Mouse (Mus musculus): ENCODE results near the gene Snx21. TPM values are rescaled to one million over a fixed set of nuclear protein-coding genes. Genes with fewer than 3 reads are reported as not detected.
A peak's percentile ranks its signal among the peaks of the same experiment; 100 is the strongest.

Gene Snx21
- polyA plus RNA-seq, 1 experiment from 2014 or later = 46.6 TPM

DNA sequence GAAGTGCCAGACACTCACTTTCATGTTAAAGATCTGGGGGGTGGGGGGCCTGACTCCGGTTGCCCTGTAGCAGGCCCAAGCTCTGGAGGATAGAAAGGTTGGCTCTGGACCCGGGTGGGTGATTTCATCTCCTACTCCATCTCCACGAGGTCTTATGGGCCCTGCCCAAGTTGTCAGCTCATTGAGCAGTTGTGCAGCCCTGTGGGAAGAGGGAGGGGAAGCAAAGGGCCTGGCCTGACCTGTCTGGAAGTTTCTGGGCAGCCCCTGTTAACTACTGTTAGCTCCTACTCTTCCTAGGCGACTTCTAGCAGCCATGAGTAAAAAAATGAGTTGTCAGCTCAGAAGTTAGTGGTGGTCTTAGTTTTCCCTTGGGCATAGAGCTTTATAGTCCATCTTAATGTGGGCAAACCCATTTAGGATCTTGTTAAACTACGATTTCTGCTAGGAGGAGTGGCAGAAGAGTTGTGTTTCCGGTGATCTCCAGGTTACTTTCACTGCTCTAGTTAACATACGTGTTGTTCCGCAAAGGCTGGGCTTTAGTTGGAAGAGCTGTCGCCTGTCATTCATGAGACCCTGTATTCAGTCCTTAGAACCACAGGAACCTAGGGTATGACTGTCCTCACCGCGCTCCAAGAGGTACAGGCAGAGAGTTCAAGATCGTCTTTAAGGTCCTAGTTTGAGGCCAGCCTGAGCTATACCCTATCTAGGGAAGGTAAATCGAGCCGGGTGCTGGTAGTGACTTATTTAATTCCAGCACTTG is 12.2 kb upstream of the Snx21 start:
- WGBS = 78% methylated on average over 14 of the region's 14 CpGs
- no peaks in the 10 kb centered on the region for H3K9me3 ChIP-seq (replicated peaks)
- no peak for ATAC-seq (ENCODE audit: low FRiP score)

DNA sequence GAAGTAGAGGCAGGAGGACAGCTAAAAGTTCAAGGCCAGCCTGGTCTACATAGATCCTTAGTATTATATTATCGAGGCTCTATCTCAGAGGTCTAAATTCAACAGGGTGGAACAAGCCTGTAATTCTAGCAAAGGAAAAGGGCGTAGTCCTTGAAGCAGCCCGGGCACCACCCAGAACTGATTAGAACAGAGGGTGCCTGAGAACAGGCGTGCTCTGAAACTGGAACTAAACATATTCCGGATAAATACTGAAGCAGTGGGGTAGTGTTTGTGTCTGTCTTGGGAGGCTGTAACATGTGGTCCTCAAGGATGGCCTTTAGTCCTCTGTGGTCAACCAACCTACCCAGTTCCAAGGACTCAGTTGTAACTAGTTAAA is 11.6 kb upstream of the Snx21 start:
- Histone ChIP-seq H3K27me3 (replicated peaks) (no peaks in the 10 kb centered on the region; the same call in 1 of the 2 replicates), H3K9ac (replicated peaks) (no peak overlapping the region), H3K4me3 (replicated peaks) (no peak overlapping the region), H3K9me3 (replicated peaks) (no peaks in the 10 kb centered on the region), H3K4me1 (peaks cover 10% of the 10 kb centered on the region), H3K4me2 (no peak overlapping the region), H3K27ac (replicated peaks) (no peak overlapping the region), H3K36me3 (no peaks in the 10 kb centered on the region)
- 87% methylated on average over 5 of the region's 5 CpGs for WGBS
- ATAC-seq (ENCODE audit: low FRiP score) = no peak

More for the DNA sequence above, 12.2 kb upstream of the Snx21 start:
- H3K9ac ChIP-seq (replicated peaks) = no peak overlapping the region
- no peaks in the 10 kb centered on the region; the same call in 1 of the 2 replicates for H3K27me3 ChIP-seq (replicated peaks)
- H3K4me1 ChIP-seq = peaks cover 10% of the 10 kb centered on the region
- no peak overlapping the region for H3K4me3 ChIP-seq (replicated peaks)
- H3K27ac ChIP-seq (replicated peaks) = no peak overlapping the region
- no peak overlapping the region for H3K4me2 ChIP-seq
- 0 out of 2 replicates have a peak, but pooled peaks cover under 1% of the 10 kb centered on the region for H3K36me3 ChIP-seq

DNA sequence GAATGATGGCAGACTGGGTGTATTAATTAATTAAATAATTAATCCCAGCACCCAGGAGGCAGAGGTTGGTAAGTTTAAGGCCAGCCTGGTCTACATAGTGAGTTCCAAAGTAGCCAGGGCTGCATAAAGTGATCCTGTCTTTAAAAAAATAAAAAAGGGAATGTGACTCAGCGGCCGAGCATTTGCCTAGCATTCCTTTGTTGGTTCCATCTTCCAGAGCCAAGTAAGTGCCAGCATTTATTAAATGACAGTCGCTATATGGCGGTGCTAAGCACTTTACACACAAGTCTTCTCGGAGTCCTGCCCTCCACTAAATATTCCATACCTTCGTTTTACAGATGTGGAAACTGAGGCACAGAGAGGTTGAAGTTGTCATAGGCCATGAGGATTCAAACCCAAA is 9.5 kb upstream of the Snx21 start:
- Histone ChIP-seq H3K27ac (replicated peaks) (no peak overlapping the region), H3K4me3 (replicated peaks) (no peak overlapping the region), H3K27me3 (replicated peaks) (peaks cover 3% of the 10 kb centered on the region; the same call in 1 of the 2 replicates), H3K4me2 (no peak overlapping the region), H3K4me1 (no peaks in the 10 kb centered on the region), H3K9ac (replicated peaks) (no peak overlapping the region), H3K36me3 (no peaks in the 10 kb centered on the region), H3K9me3 (replicated peaks) (no peaks in the 10 kb centered on the region)
- no peak for ATAC-seq (ENCODE audit: low FRiP score)
- 89% methylated on average over 6 of the region's 6 CpGs for WGBS

DNA sequence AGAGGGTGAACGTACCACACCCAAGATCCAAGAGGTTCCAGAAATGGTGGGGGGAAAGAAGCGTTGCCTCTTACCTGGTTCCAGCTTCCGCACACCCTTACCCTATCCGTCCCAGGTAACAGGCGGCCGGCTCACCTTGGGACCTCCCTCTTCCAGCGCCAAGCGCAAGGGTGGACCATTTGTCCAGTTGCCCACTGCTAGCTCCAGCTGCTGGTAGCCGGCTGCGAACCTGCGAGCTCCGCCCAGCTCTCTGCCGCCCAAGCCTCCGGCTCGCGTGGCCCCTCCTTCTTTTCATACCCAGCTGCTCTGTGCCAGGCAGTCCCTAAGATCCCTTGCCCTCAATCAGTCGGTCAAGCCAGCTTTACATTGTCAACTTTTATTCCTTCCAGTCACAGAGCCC is 8.8 kb upstream of the Snx21 start:
- Histone ChIP-seq H3K4me3 (replicated peaks) (no peak overlapping the region), H3K9ac (replicated peaks) (no peak overlapping the region), H3K4me1 (no peaks in the 10 kb centered on the region), H3K4me2 (no peak overlapping the region), H3K27me3 (replicated peaks) (peaks cover 3% of the 10 kb centered on the region; the same call in 1 of the 2 replicates), H3K36me3 (no peaks in the 10 kb centered on the region), H3K9me3 (replicated peaks) (no peaks in the 10 kb centered on the region), H3K27ac (replicated peaks) (no peak overlapping the region)
- ATAC-seq (ENCODE audit: low FRiP score) = no peak
- WGBS = 67% methylated on average over 17 of the region's 17 CpGs

DNA sequence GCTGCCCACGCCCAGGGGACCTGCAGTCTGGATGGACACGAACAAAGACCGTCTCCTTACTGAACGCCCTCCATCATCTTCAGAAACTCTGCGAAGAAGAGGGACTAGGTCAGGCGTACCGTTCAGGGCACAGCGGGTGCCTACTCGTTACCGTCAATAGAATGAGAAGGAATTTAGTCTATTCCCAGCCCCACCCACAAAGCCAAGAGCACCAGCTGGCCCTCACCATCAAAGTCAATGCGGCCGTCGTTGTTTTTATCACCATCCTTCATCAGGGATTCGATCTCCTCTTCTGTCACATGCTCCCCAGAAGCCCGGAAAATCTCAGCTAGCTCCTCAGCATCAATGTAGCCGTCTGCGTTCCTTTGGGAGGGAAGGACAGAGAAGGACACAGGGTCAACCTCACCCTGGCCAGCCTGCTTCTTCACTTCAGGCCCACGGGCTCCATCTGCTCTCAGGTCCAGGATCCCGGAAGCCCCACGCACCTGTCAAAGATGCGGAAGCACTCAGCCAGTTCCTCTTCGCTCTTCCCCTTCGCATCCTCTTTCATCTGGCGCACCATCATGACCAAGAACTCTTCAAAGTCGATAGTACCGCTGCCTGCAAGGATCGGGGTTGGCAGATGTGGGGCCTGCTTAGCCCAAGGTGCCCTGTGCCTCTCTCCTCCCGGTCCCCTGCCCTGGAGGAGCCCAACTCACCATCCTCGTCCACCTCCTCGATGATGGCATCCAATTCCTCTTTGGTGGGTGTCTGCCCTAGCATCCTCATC is 8.2 kb upstream of the Snx21 start:
- Histone ChIP-seq H3K9me3 (replicated peaks) (no peaks in the 10 kb centered on the region), H3K9ac (replicated peaks) (no peak overlapping the region), H3K4me1 (no peaks in the 10 kb centered on the region), H3K36me3 (no peaks in the 10 kb centered on the region), H3K4me3 (replicated peaks) (no peak overlapping the region), H3K27ac (replicated peaks) (no peak overlapping the region), H3K4me2 (no peak overlapping the region), H3K27me3 (replicated peaks) (peaks cover 3% of the 10 kb centered on the region; the same call in 1 of the 2 replicates)
- no peak for ATAC-seq (ENCODE audit: low FRiP score)
- WGBS = 82% methylated on average over 30 of the region's 30 CpGs

DNA sequence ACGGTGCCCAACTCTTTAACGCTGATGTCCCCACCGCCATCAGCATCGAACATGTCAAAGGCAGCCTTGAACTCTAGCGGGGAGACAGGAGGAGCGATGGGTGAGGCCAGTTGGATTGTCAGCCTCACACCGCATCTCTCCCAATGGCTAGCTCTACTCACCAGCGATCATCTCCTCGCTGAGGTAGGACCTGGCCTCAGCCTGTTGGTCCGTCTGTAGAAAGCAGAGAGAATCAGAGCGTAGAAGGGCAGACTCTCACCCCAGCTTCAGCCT is 7.7 kb upstream of the Snx21 start:
- H3K4me2 ChIP-seq = no peak overlapping the region
- H3K36me3 ChIP-seq = no peaks in the 10 kb centered on the region

DNA sequence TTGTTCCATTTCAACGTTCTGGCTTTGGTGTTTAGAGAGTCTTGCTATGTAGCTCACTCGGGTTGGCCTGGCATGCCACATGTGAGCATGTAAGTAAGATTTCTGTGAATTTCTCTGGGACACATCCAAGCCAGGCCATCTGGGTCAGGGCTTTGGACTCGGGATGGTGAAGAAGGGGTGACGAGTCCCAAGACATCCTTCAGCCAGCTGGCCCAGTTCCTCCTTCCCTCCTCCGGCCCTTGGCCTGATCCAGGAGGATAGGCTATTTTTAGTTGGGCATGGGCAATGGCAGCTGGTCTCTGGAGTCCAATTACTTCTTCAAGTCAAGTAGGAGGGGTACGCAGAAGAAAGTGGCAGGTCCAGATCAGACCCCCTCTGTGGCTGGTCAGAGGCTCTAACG is 6.8 kb upstream of the Snx21 start:
- Histone ChIP-seq H3K9me3 (replicated peaks) (no peaks in the 10 kb centered on the region), H3K27me3 (replicated peaks) (peaks cover 3% of the 10 kb centered on the region; the same call in 1 of the 2 replicates), H3K4me2 (no peak overlapping the region), H3K36me3 (no peaks in the 10 kb centered on the region), H3K27ac (replicated peaks) (no peak overlapping the region), H3K4me1 (no peaks in the 10 kb centered on the region), H3K4me3 (replicated peaks) (no peak overlapping the region), H3K9ac (replicated peaks) (no peak overlapping the region)
- ATAC-seq (ENCODE audit: low FRiP score) = no peak
- WGBS = 86% methylated on average over 7 of the region's 7 CpGs

More for the DNA sequence above, 7.7 kb upstream of the Snx21 start:
- Histone ChIP-seq H3K4me3 (replicated peaks) (no peak overlapping the region), H3K27ac (replicated peaks) (no peak overlapping the region), H3K27me3 (replicated peaks) (peaks cover 3% of the 10 kb centered on the region; the same call in 1 of the 2 replicates), H3K4me1 (no peaks in the 10 kb centered on the region), H3K9ac (replicated peaks) (no peak overlapping the region), H3K9me3 (replicated peaks) (no peaks in the 10 kb centered on the region)
- 93% methylated on average over 11 of the region's 11 CpGs for WGBS
- ATAC-seq (ENCODE audit: low FRiP score) = no peak

DNA sequence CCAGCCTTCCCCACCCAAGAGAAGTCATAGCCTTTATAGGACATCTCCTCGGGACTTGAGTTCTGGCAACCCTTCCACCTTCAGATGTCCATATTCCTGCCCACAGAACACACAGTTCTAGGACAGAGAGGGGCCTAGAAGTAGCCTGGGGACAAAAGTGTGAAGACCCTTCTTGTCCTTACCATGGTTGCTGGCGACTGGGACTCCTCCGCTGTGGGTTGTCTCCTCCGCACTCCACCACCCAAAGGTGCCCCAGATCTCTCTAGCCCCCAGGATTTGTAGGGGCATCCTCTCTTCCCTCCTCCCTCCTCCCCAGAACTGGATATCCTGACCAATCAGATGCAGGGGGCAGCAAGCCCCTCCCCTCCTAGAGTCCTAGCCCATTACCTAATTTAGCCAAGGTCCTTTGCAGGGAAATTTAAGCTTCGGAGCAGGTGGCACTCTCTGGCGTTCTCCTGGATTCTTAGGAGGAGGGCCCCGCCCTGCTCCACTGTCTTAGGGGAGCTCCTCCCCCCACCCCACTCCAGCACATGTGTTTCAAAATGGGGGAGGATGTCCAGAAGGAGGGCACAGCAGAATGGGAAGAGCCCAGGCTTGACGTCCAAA is 6.0 kb upstream of the Snx21 start, which contains the start of gene Tnnc2:
Gene Tnnc2, minus strand, starts transcription at position 487 of the 606 bp plus-strand sequence.
- no peak for ATAC-seq (ENCODE audit: low FRiP score)
- Histone ChIP-seq H3K9me3 (replicated peaks) (no peaks in the 10 kb centered on the region), H3K4me3 (replicated peaks) (no peak within 1 kb of the TSS), H3K9ac (replicated peaks) (no peak within 1 kb of the TSS), H3K4me1 (peaks cover 2% of the 10 kb centered on the region), H3K36me3 (no peaks in the 10 kb centered on the region), H3K4me2 (no peak within 1 kb of the TSS), H3K27me3 (replicated peaks) (peaks cover 3% of the 10 kb centered on the region; the same call in 1 of the 2 replicates), H3K27ac (replicated peaks) (no peak within 1 kb of the TSS)
- WGBS = 68% methylated on average over 8 of the region's 8 CpGs

DNA sequence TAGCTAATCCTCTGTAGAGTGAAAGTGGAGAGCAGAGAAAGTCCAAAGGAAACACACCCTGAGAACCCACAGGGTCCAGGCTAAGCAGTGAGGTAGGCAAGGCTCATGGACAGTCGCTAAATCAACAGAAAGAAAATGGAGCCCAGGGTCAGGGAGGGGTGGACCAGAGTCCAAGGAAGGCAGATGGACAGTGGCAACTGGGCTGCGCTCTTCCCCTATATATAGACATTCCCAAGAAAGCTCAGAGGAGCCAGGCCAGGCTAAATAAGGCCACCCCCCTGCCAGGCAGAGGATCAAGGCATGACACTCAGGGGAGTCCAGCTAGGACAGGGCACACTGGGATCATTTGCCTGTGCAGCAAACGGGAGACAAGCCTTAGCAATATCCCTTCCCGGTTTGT is 3.7 kb upstream of the Snx21 start:
- peaks cover 18% of the 10 kb centered on the region for H3K4me1 ChIP-seq
- H3K9me3 ChIP-seq (replicated peaks) = no peaks in the 10 kb centered on the region
- H3K27me3 ChIP-seq (replicated peaks) = peaks cover 3% of the 10 kb centered on the region; the same call in 1 of the 2 replicates
- no peak for ATAC-seq (ENCODE audit: low FRiP score)
- 71% methylated on average over 4 of the region's 4 CpGs for WGBS
- no peak overlapping the region for H3K4me2 ChIP-seq
- no peak overlapping the region for H3K9ac ChIP-seq (replicated peaks)
- no peak overlapping the region for H3K4me3 ChIP-seq (replicated peaks)
- H3K27ac ChIP-seq (replicated peaks) = no peak overlapping the region
- H3K36me3 ChIP-seq = no peaks in the 10 kb centered on the region

DNA sequence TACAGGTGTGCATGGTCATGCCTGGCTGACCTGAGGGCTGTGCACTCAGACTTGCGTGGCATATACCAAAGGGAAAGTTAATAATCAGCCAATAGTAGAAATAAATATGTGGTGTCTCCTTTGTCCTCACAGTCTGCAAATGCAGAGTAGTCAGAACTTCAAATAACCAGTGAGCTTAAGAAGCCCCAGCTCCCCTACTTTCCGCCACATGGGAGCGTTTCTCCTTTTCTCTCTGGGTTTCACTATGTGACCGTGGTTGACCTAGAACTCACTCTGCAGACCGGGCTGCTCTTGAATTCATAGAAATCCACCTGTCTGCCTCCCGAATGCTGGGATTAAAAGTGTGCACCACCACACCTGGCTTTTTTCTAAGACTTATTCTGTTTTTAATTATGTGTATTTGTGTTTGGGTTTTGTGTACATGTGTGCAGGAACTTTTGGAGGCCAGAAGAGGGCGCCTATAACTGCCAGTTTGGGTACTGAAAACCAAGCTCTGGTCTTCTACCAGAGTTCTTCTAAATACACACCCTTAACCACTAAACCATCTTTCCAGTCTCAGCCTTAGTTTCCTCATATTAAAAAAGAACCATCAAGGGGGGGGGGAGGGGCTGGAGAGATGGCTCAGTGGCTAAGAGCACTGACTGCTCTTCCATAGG is 1.6 kb upstream of the Snx21 start:
- 81% methylated on average over 7 of the region's 7 CpGs for WGBS
- H3K9me3 ChIP-seq (replicated peaks) = no peaks in the 10 kb centered on the region
- peaks cover 35% of the 10 kb centered on the region for H3K4me1 ChIP-seq
- no peak overlapping the region for H3K27ac ChIP-seq (replicated peaks)
- H3K27me3 ChIP-seq (replicated peaks) = 0 out of 2 replicates have a peak, but pooled peaks cover 3% of the 10 kb centered on the region
- no peak overlapping the region for H3K4me3 ChIP-seq (replicated peaks)
- no peak overlapping the region for H3K9ac ChIP-seq (replicated peaks)
- no peak overlapping the region for H3K4me2 ChIP-seq
- ATAC-seq (ENCODE audit: low FRiP score) = no peak
- H3K36me3 ChIP-seq = peaks cover 3% of the 10 kb centered on the region; the same call in 1 of the 2 replicates

DNA sequence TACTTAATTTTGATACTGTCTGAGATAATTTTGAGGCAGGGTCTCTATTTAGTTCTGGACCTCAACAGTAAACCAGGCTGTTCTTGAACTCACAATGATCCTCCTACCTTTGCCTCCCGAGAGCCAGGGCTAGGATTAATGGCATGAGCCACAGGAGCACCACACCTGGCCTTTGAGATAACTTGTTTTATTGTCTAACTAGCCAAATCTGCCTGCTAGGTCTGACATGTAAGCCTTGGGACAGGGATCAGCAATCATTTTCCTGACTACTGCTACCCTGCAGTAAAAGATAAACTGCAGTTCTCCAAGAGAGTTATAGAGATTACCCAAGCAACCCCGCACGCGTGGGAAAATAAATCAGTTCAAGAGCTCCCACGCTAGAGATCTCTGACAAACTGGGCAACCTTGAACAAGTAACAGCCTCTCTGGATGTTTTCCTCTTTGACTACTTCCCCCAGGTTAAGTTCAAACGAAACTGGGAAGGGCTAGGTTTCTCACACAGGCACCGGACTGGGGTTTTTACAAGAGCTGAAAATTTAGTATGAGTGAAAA is 678 bp upstream of the Snx21 start:
- 8% methylated on average over 7 of the region's 7 CpGs for WGBS
- Histone ChIP-seq H3K27me3 (replicated peaks) (0 out of 2 replicates have a peak, but pooled peaks cover 2% of the 10 kb centered on the region), H3K9me3 (replicated peaks) (no peaks in the 10 kb centered on the region), H3K4me3 (replicated peaks) (peak overlapping the region; percentile 75), H3K4me2 (peak overlapping the region; percentile 93), H3K27ac (replicated peaks) (peak overlapping the region; percentile 81), H3K4me1 (peaks cover 35% of the 10 kb centered on the region), H3K36me3 (peaks cover 6% of the 10 kb centered on the region; the same call in 1 of the 2 replicates), H3K9ac (replicated peaks) (peak overlapping the region; percentile 81)
- no peak for ATAC-seq (ENCODE audit: low FRiP score)
